Mouse (Mus musculus): ENCODE results near the gene Lrrc3c. TPM values are rescaled to one million over a fixed set of nuclear protein-coding genes. Genes with fewer than 3 reads are reported as not detected.

Lrrc3c gene
- polyA plus RNA-seq (2014; fragmentation: Illumina TruSeq; extraction: RNeasy Lipid Tissue Mini Kit (QIAGEN cat#74804); ENCODE audit: low read depth, low replicate concordance) = not detected

GRCm38 (mm10) chr11:98597991-98598390, at the start of gene Lrrc3c:
TSS of gene Lrrc3c (plus strand) at chr11:98598291.

DNA sequence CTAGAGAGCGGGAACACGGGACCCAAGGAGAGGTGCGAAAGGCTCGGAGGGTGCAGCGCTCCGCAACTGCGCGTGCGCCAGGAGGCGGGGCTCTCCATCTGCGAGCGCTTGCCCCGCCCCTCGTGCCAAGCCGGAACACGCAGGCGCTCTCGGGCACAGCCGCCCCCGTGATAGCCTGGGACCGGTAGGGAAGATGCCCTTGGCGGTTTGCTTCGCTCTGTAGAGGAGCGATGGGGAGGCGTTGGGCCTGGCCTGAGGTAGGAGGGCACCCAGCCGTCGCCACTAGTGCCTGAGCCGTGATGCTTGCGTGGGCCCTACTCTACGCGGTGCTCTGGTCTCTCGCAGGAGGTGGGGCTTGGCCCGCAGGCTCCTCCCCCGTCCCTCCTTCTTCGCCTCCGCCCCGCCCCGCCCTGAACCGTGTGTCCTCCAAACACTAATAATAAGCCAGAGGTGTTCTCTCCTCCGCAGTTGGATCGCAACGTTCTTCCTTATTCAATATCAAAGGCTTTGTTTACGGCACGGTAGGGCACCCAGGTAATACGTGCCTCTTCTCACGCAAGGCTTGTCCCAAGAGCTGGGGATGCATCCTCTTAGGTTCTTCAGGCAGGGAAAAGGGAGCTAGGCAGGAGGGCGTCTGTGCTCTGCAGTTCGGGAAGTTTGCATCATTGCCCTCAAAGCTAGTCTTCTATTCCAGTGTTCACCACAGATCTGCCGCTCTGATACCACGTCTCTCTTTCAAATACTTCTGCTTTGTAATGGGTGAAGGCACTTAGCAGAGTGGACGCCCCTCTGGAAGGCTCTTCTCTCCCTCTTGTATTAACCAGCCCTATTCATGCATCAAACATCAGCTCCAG, 46.9 kb upstream of the Lrrc3c start, which contains the start of gene Zpbp2:
TSS of gene Zpbp2 (plus strand) at position 123 of the 854 bp plus-strand sequence.

GRCm38 (mm10) chr11:98586892-98587563, 11.1 kb upstream of the Lrrc3c start, which contains the start of gene Ormdl3:
TSS of gene Ormdl3 (minus strand) at chr11:98587368.

DNA sequence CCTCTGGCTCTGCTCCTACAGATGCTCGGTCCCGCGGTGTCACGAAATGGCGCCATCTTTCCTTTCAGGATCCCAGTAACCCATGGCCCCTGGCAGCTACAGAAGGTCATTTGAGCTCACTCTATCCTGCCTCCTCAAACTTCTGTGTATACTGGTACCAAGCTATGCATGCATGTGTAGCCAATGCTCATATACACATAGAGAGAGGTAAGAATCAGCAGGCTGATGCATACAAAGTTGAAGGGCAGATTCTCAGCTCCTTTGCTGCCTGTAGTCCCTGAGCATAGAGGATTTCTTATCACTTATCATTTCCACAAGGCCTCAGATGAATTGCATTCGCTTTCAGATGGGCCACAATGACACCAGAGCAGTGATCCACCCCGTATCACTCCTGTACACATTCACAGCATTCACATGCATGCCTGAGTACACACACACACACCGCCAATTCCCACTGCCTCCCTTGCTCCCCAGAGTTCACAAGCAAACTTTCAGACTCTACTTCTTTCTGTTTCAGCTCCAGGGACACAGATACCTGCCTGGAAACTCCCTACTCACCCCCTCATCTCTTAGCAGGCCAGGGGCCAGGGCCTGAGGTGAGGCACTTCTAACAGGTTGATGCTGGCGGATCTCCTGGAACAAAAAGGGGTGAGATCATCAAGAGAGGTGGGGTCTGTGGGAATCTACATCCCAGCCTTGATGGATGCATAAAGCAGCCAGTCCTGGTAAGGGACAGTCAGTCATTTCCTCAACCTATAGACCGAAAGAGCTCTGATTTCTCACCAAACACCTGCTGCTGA, 27.7 kb downstream of the Lrrc3c start, which contains the start of the genes Gm12355 and Gsdma3:
TSS of gene Gm12355 (minus strand) at position 51 of the 800 bp plus-strand sequence.
TSS of gene Gsdma3 (plus strand) at position 750 of the 800 bp plus-strand sequence.

GRCm38 (mm10) chr11:98646459-98646858, 48.4 kb downstream of the Lrrc3c start, which contains the start of gene Gsdma2:
TSS of gene Gsdma2 (plus strand) at chr11:98646759.

Other genes with a start within 250 kb of the Lrrc3c start
- gene Ppp1r1b, start 249.9 kb upstream of the Lrrc3c start, polyA plus RNA-seq (2014; fragmentation: Illumina TruSeq; extraction: RNeasy Lipid Tissue Mini Kit (QIAGEN cat#74804); ENCODE audit: low read depth, low replicate concordance) = 36.0 TPM
- 1.6 TPM for gene Stard3, start 239.9 kb upstream of the Lrrc3c start, polyA plus RNA-seq (2014; fragmentation: Illumina TruSeq; extraction: RNeasy Lipid Tissue Mini Kit (QIAGEN cat#74804); ENCODE audit: low read depth, low replicate concordance)
- gene Tcap, start 214.5 kb upstream of the Lrrc3c start, polyA plus RNA-seq (2014; fragmentation: Illumina TruSeq; extraction: RNeasy Lipid Tissue Mini Kit (QIAGEN cat#74804); ENCODE audit: low read depth, low replicate concordance) = not detected
- not detected for gene Pnmt, start 211.8 kb upstream of the Lrrc3c start, polyA plus RNA-seq (2014; fragmentation: Illumina TruSeq; extraction: RNeasy Lipid Tissue Mini Kit (QIAGEN cat#74804); ENCODE audit: low read depth, low replicate concordance)
- gene Pgap3, start 197.8 kb upstream of the Lrrc3c start, polyA plus RNA-seq (2014; fragmentation: Illumina TruSeq; extraction: RNeasy Lipid Tissue Mini Kit (QIAGEN cat#74804); ENCODE audit: low read depth, low replicate concordance) = 0.35 TPM
- gene Erbb2, start 185.8 kb upstream of the Lrrc3c start, polyA plus RNA-seq (2014; fragmentation: Illumina TruSeq; extraction: RNeasy Lipid Tissue Mini Kit (QIAGEN cat#74804); ENCODE audit: low read depth, low replicate concordance) = 5.8 TPM
- gene Mien1, start 159.3 kb upstream of the Lrrc3c start, polyA plus RNA-seq (2014; fragmentation: Illumina TruSeq; extraction: RNeasy Lipid Tissue Mini Kit (QIAGEN cat#74804); ENCODE audit: low read depth, low replicate concordance) = 57.1 TPM
- 8.2 TPM for gene Grb7, start 151.9 kb upstream of the Lrrc3c start, polyA plus RNA-seq (2014; fragmentation: Illumina TruSeq; extraction: RNeasy Lipid Tissue Mini Kit (QIAGEN cat#74804); ENCODE audit: low read depth, low replicate concordance)
- 6.2 TPM for gene Ikzf3, start 52.3 kb upstream of the Lrrc3c start, polyA plus RNA-seq (2014; fragmentation: Illumina TruSeq; extraction: RNeasy Lipid Tissue Mini Kit (QIAGEN cat#74804); ENCODE audit: low read depth, low replicate concordance)
- 0.91 TPM for gene Zpbp2, start 47.2 kb upstream of the Lrrc3c start, polyA plus RNA-seq (2014; fragmentation: Illumina TruSeq; extraction: RNeasy Lipid Tissue Mini Kit (QIAGEN cat#74804); ENCODE audit: low read depth, low replicate concordance)
- gene Ormdl3, start 10.9 kb upstream of the Lrrc3c start, polyA plus RNA-seq (2014; fragmentation: Illumina TruSeq; extraction: RNeasy Lipid Tissue Mini Kit (QIAGEN cat#74804); ENCODE audit: low read depth, low replicate concordance) = 2.4 TPM
- gene Gm12355, start 27.4 kb downstream of the Lrrc3c start, polyA plus RNA-seq (2014; fragmentation: Illumina TruSeq; extraction: RNeasy Lipid Tissue Mini Kit (QIAGEN cat#74804); ENCODE audit: low read depth, low replicate concordance) = not detected
- not detected for gene Gsdma3, start 28.1 kb downstream of the Lrrc3c start, polyA plus RNA-seq (2014; fragmentation: Illumina TruSeq; extraction: RNeasy Lipid Tissue Mini Kit (QIAGEN cat#74804); ENCODE audit: low read depth, low replicate concordance)
- gene Gsdma2, start 48.5 kb downstream of the Lrrc3c start, polyA plus RNA-seq (2014; fragmentation: Illumina TruSeq; extraction: RNeasy Lipid Tissue Mini Kit (QIAGEN cat#74804); ENCODE audit: low read depth, low replicate concordance) = not detected
- 0.60 TPM for gene Gsdma, start 66.1 kb downstream of the Lrrc3c start, polyA plus RNA-seq (2014; fragmentation: Illumina TruSeq; extraction: RNeasy Lipid Tissue Mini Kit (QIAGEN cat#74804); ENCODE audit: low read depth, low replicate concordance)
- gene Psmd3, start 84.3 kb downstream of the Lrrc3c start, polyA plus RNA-seq (2014; fragmentation: Illumina TruSeq; extraction: RNeasy Lipid Tissue Mini Kit (QIAGEN cat#74804); ENCODE audit: low read depth, low replicate concordance) = 12.0 TPM
- gene Csf3, start 103.0 kb downstream of the Lrrc3c start, polyA plus RNA-seq (2014; fragmentation: Illumina TruSeq; extraction: RNeasy Lipid Tissue Mini Kit (QIAGEN cat#74804); ENCODE audit: low read depth, low replicate concordance) = not detected
- gene Med24, start 131.1 kb downstream of the Lrrc3c start, polyA plus RNA-seq (2014; fragmentation: Illumina TruSeq; extraction: RNeasy Lipid Tissue Mini Kit (QIAGEN cat#74804); ENCODE audit: low read depth, low replicate concordance) = 5.0 TPM
- 5.7 TPM for gene Thra, start 142.3 kb downstream of the Lrrc3c start, polyA plus RNA-seq (2014; fragmentation: Illumina TruSeq; extraction: RNeasy Lipid Tissue Mini Kit (QIAGEN cat#74804); ENCODE audit: low read depth, low replicate concordance)
- gene Nr1d1, start 177.0 kb downstream of the Lrrc3c start, polyA plus RNA-seq (2014; fragmentation: Illumina TruSeq; extraction: RNeasy Lipid Tissue Mini Kit (QIAGEN cat#74804); ENCODE audit: low read depth, low replicate concordance) = 3.3 TPM
- gene Msl1, start 197.2 kb downstream of the Lrrc3c start, polyA plus RNA-seq (2014; fragmentation: Illumina TruSeq; extraction: RNeasy Lipid Tissue Mini Kit (QIAGEN cat#74804); ENCODE audit: low read depth, low replicate concordance) = 95.5 TPM
- gene Casc3, start 206.6 kb downstream of the Lrrc3c start, polyA plus RNA-seq (2014; fragmentation: Illumina TruSeq; extraction: RNeasy Lipid Tissue Mini Kit (QIAGEN cat#74804); ENCODE audit: low read depth, low replicate concordance) = 31.6 TPM
- 33.8 TPM for gene Rapgefl1, start 238.5 kb downstream of the Lrrc3c start, polyA plus RNA-seq (2014; fragmentation: Illumina TruSeq; extraction: RNeasy Lipid Tissue Mini Kit (QIAGEN cat#74804); ENCODE audit: low read depth, low replicate concordance)

Measured in sigmoid colon, adult 10 weeks (tissue).